Mouse (Mus musculus) adrenal gland, postnatal 4 days (tissue): ENCODE measurements at regions not wholly inside any gene's neighbourhood (a gene's known extent, or its start where the extent isn't known, plus 50 kb on each side); places are given as distances from the start of the nearest gene placed in this dataset.

Experiments used
- DNase-seq, 2 experiments: peaks; one replicate each; pipeline ENCODE4 v3.0.0; 2021 to 2022; ENCODE audit warnings: low spot score in 2 of 2, mixed read lengths in 2 of 2

GRCm38 (mm10) chr11:71658346-71658745 is 91.4 kb upstream of the Wscd1 start:
- DNase-seq, result no peak

DNA sequence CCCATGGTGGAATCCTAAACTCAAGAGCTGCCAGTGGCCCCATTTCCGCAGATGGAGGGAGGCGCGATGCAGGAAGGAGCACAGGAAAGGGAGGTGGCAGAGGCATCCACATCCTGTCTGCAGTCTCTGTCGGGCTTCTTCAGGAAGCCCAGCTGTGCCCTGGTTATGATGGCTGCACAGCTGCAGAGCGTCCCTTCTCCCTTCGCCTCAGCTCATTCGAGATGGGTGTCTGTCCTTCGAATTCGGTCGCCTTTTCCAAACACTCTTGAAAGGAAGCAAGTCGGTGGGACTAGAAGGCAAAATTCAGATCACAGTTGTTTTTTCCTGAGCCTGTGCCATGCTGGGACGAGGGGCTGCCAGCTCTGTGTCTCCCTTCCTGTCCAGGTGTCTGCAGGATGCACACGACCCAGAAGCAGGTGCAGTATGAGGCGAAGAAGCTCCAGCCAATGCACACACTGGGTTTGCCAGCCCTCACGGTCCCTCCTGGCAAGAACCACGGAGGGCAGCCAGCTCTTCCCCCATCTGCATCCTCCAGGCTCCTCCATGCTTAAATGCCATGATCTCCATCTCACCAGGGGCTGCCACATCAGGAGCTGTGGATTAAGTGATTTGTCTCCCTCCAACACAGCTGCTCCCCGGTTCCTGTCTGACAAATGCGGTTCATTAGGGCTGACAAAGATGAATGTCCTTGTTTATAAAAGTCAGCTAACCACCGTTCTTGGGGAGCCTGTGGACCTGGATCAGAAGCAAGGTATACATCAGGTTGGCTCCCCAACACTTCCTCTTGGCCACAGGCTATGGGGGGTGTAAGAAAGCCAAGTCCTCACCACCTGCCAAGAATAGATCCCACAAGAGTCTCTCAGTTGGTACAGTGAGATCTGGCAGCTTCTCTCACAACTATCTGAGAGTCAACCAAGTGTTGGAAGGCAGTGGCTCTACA is 79.3 kb upstream of the Wscd1 start:
- DNase-seq, result no peak

- DNase-seq, result no peak
These were observed 77.3 kb upstream of the Wscd1 start for GRCm38 (mm10) chr11:71672171-71673050.

DNA sequence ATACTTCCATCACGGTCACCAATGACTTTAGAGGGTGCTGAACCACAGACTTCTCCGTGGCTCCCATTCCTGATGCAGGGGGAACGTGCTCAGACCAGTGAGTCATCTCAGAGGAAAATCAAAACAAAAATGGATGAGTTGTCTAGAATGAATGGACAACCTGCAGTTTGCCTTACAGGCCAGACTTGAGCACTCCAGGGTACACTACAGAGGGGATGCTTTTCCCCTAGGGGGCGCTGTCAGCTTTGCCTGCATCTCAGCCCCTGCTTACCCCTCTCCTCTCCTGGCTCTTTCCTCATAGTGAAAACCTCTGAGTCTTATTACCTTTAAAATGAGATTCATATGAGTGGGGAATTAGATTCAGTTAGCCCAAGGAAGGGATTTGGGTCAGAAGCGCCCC is 75.4 kb upstream of the Wscd1 start:
- peak; percentile 26 to 51 for DNase-seq

DNA sequence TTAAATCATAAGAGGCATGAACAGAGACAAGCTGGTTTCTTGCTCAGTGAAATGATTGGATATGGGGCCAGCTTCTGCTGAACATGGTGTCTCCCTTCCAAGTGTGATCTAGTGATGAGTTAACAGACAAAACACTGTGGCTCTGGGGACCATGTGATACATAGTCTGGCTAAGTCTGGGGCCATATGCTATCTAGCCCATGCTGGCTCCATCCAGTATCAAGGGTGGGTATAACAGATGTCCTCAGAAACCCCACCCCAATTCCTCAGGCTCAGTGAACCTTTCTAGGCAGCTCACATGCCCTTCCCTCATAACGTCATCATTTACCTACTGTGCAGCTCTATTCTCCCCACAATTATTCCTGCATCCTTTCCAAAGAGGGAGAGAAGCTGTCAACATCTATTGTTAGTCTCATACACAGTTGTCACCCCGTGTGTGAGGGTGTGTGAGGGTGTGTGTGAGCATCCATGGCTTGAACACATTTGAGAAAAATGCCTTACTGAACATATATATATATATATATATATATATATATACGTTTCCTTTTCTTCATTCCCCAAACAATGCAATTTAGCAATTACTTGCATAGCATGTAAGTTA is 73.9 kb upstream of the Wscd1 start:
- no peak for DNase-seq

- no peak for DNase-seq
These were observed 52.7 kb upstream of the Wscd1 start for GRCm38 (mm10) chr11:71697017-71697416.

- DNase-seq, result no peak
These were observed 50.9 kb upstream of the Wscd1 start for GRCm38 (mm10) chr11:71698836-71699235.
